8 mouse cellular contexts compared by ENCODE assay signal in genomic region chr5:147430361-147430935, GRCm38 (mm10). TPM values are rescaled to one million over a fixed set of nuclear protein-coding genes. Genes with fewer than 3 reads are reported as not detected.
A peak's percentile ranks its signal among the peaks of the same experiment; 100 is the strongest.
DNase-seq lines count a peak whose midpoint lies in the region; ATAC-seq and TF ChIP-seq lines count a peak whose summit lies in the region.

No protein-coding gene starts in this region.

- peaks cover 6 to 27% of the 10 kb centered on the region in 2 experiments for H3K36me3 ChIP-seq in MEL (ENCODE audit: control insufficient read depth in 1 of 2, insufficient read depth in 2 of 2, low read length in 2 of 2)
- no peaks in the 10 kb centered on the region for H3K36me3 ChIP-seq in heart, embryonic 12.5 days
- H3K36me3 ChIP-seq in lung, embryonic 15.5 days, result no peaks in the 10 kb centered on the region

- TF ChIP-seq CTCF in MEL (IDR thresholded peaks at IDR 0.05 in 2 of 3, conservative IDR thresholded peaks at IDR 0.05 in 1 of 3; ENCODE audit: control insufficient read depth in 1 of 3, insufficient read depth in 1 of 3, low read depth in 2 of 3, low read length in 3 of 3, poor library complexity in 1 of 3, severe bottlenecking in 1 of 3), result no peak

- no peaks in the 10 kb centered on the region for H3K9me3 ChIP-seq in MEL (replicated peaks; ENCODE audit: insufficient read depth, low read length)
- H3K9me3 ChIP-seq in heart, embryonic 12.5 days (replicated peaks), result no peaks in the 10 kb centered on the region
- H3K9me3 ChIP-seq in lung, embryonic 15.5 days, result no peaks in the 10 kb centered on the region

- H3K79me2 ChIP-seq in MEL (ENCODE audit: control insufficient read depth, insufficient read depth, low read length, poor library complexity), result peaks cover 59% of the 10 kb centered on the region

- H3K4me1 ChIP-seq in MEL (ENCODE audit: control insufficient read depth in 1 of 2, insufficient read depth in 2 of 2, low read length in 2 of 2), result peaks cover 25 to 27% of the 10 kb centered on the region in 2 experiments
- peaks cover 37% of the 10 kb centered on the region for H3K4me1 ChIP-seq in heart, embryonic 12.5 days (replicated peaks)
- peaks cover 34% of the 10 kb centered on the region for H3K4me1 ChIP-seq in lung, embryonic 15.5 days

- TF ChIP-seq EP300 in MEL (IDR thresholded peaks at IDR 0.05; ENCODE audit: low read depth in 1 of 2, low read length in 2 of 2), result no peak

- H3K4me3 ChIP-seq in MEL (ENCODE audit: control insufficient read depth in 1 of 2, insufficient read depth in 1 of 2, low read depth in 2 of 2, low read length in 2 of 2), result peak overlapping the region; percentile 65 to 88
- peak overlapping the region; percentile 94 for H3K4me3 ChIP-seq in heart, embryonic 12.5 days
- peak overlapping the region; percentile 98 for H3K4me3 ChIP-seq in lung, embryonic 15.5 days

- H3K9ac ChIP-seq in MEL (ENCODE audit: control insufficient read depth, low read depth, low read length, poor library complexity, severe bottlenecking), result peak overlapping the region; percentile 99
- peak overlapping the region; percentile 100 for H3K9ac ChIP-seq in heart, embryonic 12.5 days
- peak overlapping the region; percentile 96 for H3K9ac ChIP-seq in lung, embryonic 15.5 days

- 0% methylated on average over 69 of the region's 91 CpGs for WGBS in heart, embryonic 12.5 days
- 1% methylated on average over 42 of the region's 91 CpGs for WGBS in lung, embryonic 15.5 days

- no peaks in the 10 kb centered on the region for H3K27me3 ChIP-seq in MEL (ENCODE audit: control insufficient read depth in 1 of 2, insufficient read depth in 2 of 2, low read length in 2 of 2)
- H3K27me3 ChIP-seq in heart, embryonic 12.5 days (replicated peaks), result no peaks in the 10 kb centered on the region
- no peaks in the 10 kb centered on the region for H3K27me3 ChIP-seq in lung, embryonic 15.5 days

- no peak for TF ChIP-seq POLR2A in MEL (IDR thresholded peaks at IDR 0.05; ENCODE audit: control insufficient read depth in 1 of 2, insufficient read depth in 1 of 2, low read depth in 1 of 2, low read length in 2 of 2, poor library complexity in 1 of 2)

- TF ChIP-seq RAD21 in MEL (IDR thresholded peaks at IDR 0.05; ENCODE audit: low read depth, low read length), result no peak

- DNase-seq in A20 (ENCODE audit: low read depth, low spot score) (peak; percentile 60), MEL (ENCODE audit: low read depth, low spot score) (peak; percentile 42)
- peak; percentile 19 for DNase-seq in embryo, embryonic 11.5 days (ENCODE audit: low read depth, low spot score)
- peak; percentile 68 for DNase-seq in kidney, postnatal 10 days
- DNase-seq in ovary, postnatal 14 days (ENCODE audit: low spot score), result peak; percentile 42

- ATAC-seq in heart, embryonic 12.5 days (ENCODE audit: insufficient number of reproducible peaks, low FRiP score), result peak; percentile 90
- peak; percentile 88 for ATAC-seq in lung, embryonic 15.5 days (ENCODE audit: borderline replicate concordance, extremely low read depth, low FRiP score, low TSS enrichment)
- ATAC-seq in megakaryocyte-erythroid progenitor cell, adult 5-6 weeks (replicated peaks; ENCODE audit: low FRiP score, low TSS enrichment, poor library complexity, severe bottlenecking), result no peak

- H3K27ac ChIP-seq in MEL (ENCODE audit: control insufficient read depth, low read depth, low read length), result peak overlapping the region; percentile 89
- H3K27ac ChIP-seq in heart, embryonic 12.5 days (ENCODE audit: poor library complexity, severe bottlenecking), result peak overlapping the region; percentile 98
- H3K27ac ChIP-seq in lung, embryonic 15.5 days, result peak overlapping the region; percentile 99

- H3K4me2 ChIP-seq in heart, embryonic 12.5 days, result peak overlapping the region; percentile 90
- H3K4me2 ChIP-seq in lung, embryonic 15.5 days, result peak overlapping the region; percentile 60

TF ChIP-seq in MEL, 35 proteins besides CTCF, POLR2A, EP300 and RAD21:
- TF ChIP-seq POLR2AphosphoS5 (IDR thresholded peaks at IDR 0.05; ENCODE audit: borderline replicate concordance, low read depth, low read length) (no peak), NELFE (IDR thresholded peaks at IDR 0.05; ENCODE audit: low read depth, low read length) (no peak), UBTF (IDR thresholded peaks at IDR 0.05; ENCODE audit: borderline replicate concordance, insufficient read depth, low read depth, low read length) (0 out of 2 replicates have a peak, but pooled peaks have one; percentile 41)

RNA-seq across cellular contexts. Expression of gene Pan3, which starts 0.5 kb away (rescaled TPM):
- 56.1 and 61.5 TPM in 2 replicates for total RNA-seq in MEL (2012; rRNA removed)
- polyA plus RNA-seq in MEL (2012; ENCODE audit: insufficient read depth in 1 of 2, insufficient read length in 2 of 2, low read depth in 1 of 2, low replicate concordance in 2 of 2, missing spikeins in 1 of 2), result 10 to 100 TPM in 1 of 2 experiments, not detected in 1; 60.6 TPM
- 46.3 and 46.5 TPM in 2 replicates for polyA plus RNA-seq in heart, embryonic 12.5 days (2016; fragmentation: Nextera tagmentation; extraction: Ambion mirVana)
- 61.1 and 70.0 TPM in 2 replicates for polyA plus RNA-seq in lung, embryonic 15.5 days (2015; fragmentation: Nextera tagmentation; extraction: Ambion mirVana)
- total RNA-seq in megakaryocyte-erythroid progenitor cell, adult 5-6 weeks (2014; fragmentation: Nextera tagmentation), result 279 and 362 TPM in 2 replicates
- total RNA-seq in megakaryocyte-erythroid progenitor cell, adult 5-6 weeks (2017), result 189 and 195 TPM in 2 replicates

RNA-seq across cellular contexts. Expression of gene Flt3, which starts 30.2 kb away (rescaled TPM):
- not detected in 2 replicates for total RNA-seq in MEL (2012; rRNA removed)
- polyA plus RNA-seq in MEL (2012; ENCODE audit: insufficient read depth in 1 of 2, insufficient read length in 2 of 2, low read depth in 1 of 2, low replicate concordance in 2 of 2, missing spikeins in 1 of 2), result under 1 TPM in 1 of 2 experiments, not detected in 1; 0.01 TPM
- polyA plus RNA-seq in heart, embryonic 12.5 days (2016; fragmentation: Nextera tagmentation; extraction: Ambion mirVana), result 0.20 TPM in 1 of 2 replicates, not detected in the other
- polyA plus RNA-seq in lung, embryonic 15.5 days (2015; fragmentation: Nextera tagmentation; extraction: Ambion mirVana), result 0.08 and 0.21 TPM in 2 replicates
- 0.37 and 1.7 TPM in 2 replicates for total RNA-seq in megakaryocyte-erythroid progenitor cell, adult 5-6 weeks (2014; fragmentation: Nextera tagmentation)
- 2.4 and 4.6 TPM in 2 replicates for total RNA-seq in megakaryocyte-erythroid progenitor cell, adult 5-6 weeks (2017)
